Mouse (Mus musculus) heart, embryonic 10.5 days (tissue): ENCODE measurements around the gene Olfr1106. TPM values are rescaled to one million over a fixed set of nuclear protein-coding genes. Genes with fewer than 3 reads are reported as not detected.

Experiments used
- DNase-seq: peaks from one replicate; pipeline ENCODE4 v3.0.0-alpha.2; 2017; ENCODE audit warnings: low spot score
- H3K27ac ChIP-seq: fragments of 300-500 bp; sonication (generic); 2 replicates; pipeline ENCODE4 v1.5.1; 2016; ENCODE audit warnings: mild to moderate bottlenecking
- H3K27me3 ChIP-seq: fragments of 300-500 bp; sonication (generic); 2 replicates; pipeline ENCODE4 v1.6.1; 2016; ENCODE audit warnings: mild to moderate bottlenecking; ENCODE audit not compliant: poor library complexity, insufficient read depth, severe bottlenecking
- H3K36me3 ChIP-seq: fragments of 300-500 bp; sonication (generic); 2 replicates; pipeline ENCODE4 v1.6.1; 2016; ENCODE audit warnings: mild to moderate bottlenecking, moderate library complexity
- H3K4me1 ChIP-seq: fragments of 300-500 bp; sonication (generic); 2 replicates; pipeline ENCODE4 v1.6.1; 2016; ENCODE audit warnings: mild to moderate bottlenecking
- H3K4me3 ChIP-seq: fragments of 300-500 bp; sonication (generic); 2 replicates; pipeline ENCODE4 v1.5.1; 2016; ENCODE audit warnings: mild to moderate bottlenecking, moderate library complexity
- H3K9me3 ChIP-seq: fragments of 300-500 bp; sonication (generic); 2 replicates; pipeline ENCODE4 v1.6.1; 2016; ENCODE audit warnings: mild to moderate bottlenecking, moderate library complexity
- WGBS: fragments of 180-500 bp; shearing (Covaris S2); methylation state at CpG from one replicate; pipeline ENCODE4 v1.1.7; 2016; 5-methylcytosine and 5-hydroxymethylcytosine counted together
- polyA plus RNA-seq: library from polyadenylated mRNA; unstranded; fragments of >200 nt; fragmentation: Nextera tagmentation; extraction: Ambion mirVana; gene quantifications from 2 replicates; pipeline ENCODE4 v1.2.1, GENCODE M21; 2016

Gene Olfr1106
- not detected in 2 replicates for polyA plus RNA-seq

GRCm38 (mm10) chr2:87052173-87052572 lies at the start of gene Olfr1106:
TSS of gene Olfr1106 (minus strand) at chr2:87052273.
- no peaks in the 10 kb centered on the region for H3K27me3 ChIP-seq
- no peaks in the 10 kb centered on the region for H3K4me1 ChIP-seq
- no peaks in the 10 kb centered on the region for H3K9me3 ChIP-seq
- no peak for DNase-seq
- H3K4me3 ChIP-seq: no peak within 1 kb of the TSS
- no peaks in the 10 kb centered on the region for H3K36me3 ChIP-seq
- no peak within 1 kb of the TSS for H3K27ac ChIP-seq
- 73% methylated on average over 1 of the region's 1 CpGs for WGBS

DNA sequence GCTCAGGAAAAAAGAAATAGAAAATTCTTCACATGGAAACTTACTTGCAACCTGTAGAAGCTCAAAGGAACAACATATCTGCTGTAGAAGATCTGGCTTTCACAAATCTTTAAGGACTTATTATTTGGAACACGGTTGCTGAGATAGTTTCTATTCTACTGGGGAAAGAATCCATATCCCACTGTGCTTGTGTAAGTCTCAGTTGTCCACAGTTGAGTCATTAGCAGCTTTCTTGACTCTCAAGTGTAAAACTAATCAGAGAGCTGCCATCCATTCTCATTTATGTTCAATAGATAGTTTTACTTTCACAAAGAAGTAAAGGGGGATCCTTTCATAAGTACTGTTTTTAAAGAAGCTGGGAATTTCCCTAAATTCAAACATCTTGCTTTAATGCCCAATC lies 43.8 kb upstream of the Olfr1106 start, which contains the start of gene Olfr1109:
Gene Olfr1109, minus strand, starts transcription at position 101 of the 400 bp plus-strand sequence.
- 73% methylated on average over 1 of the region's 1 CpGs for WGBS

GRCm38 (mm10) chr2:87075717-87076116 lies 23.6 kb upstream of the Olfr1106 start, which contains the start of gene Olfr1107:
TSS of gene Olfr1107 (minus strand) at chr2:87075817.
- DNase-seq: no peak
- Histone ChIP-seq H3K4me3 (no peak within 1 kb of the TSS), H3K9me3 (no peaks in the 10 kb centered on the region), H3K27ac (no peak within 1 kb of the TSS), H3K36me3 (no peaks in the 10 kb centered on the region), H3K27me3 (no peaks in the 10 kb centered on the region), H3K4me1 (no peaks in the 10 kb centered on the region)
- 71% methylated on average over 1 of the region's 1 CpGs for WGBS

More for the DNA sequence above, 43.8 kb upstream of the Olfr1106 start, which contains the start of gene Olfr1109:
- H3K36me3 ChIP-seq: no peaks in the 10 kb centered on the region
- H3K4me3 ChIP-seq: no peak within 1 kb of the TSS
- no peaks in the 10 kb centered on the region for H3K9me3 ChIP-seq
- no peak within 1 kb of the TSS for H3K27ac ChIP-seq
- H3K4me1 ChIP-seq: no peaks in the 10 kb centered on the region
- no peaks in the 10 kb centered on the region for H3K27me3 ChIP-seq
- DNase-seq: no peak

GRCm38 (mm10) chr2:87036431-87036830 lies 15.6 kb downstream of the Olfr1106 start, which contains the start of gene Olfr1105:
TSS of gene Olfr1105 (minus strand) at chr2:87036531.
- Histone ChIP-seq H3K4me3 (no peak within 1 kb of the TSS), H3K36me3 (no peaks in the 10 kb centered on the region), H3K9me3 (no peaks in the 10 kb centered on the region), H3K27ac (no peak within 1 kb of the TSS), H3K27me3 (no peaks in the 10 kb centered on the region), H3K4me1 (no peaks in the 10 kb centered on the region)
- DNase-seq: no peak

- DNase-seq: no peak
- no peaks in the 10 kb centered on the region for H3K27me3 ChIP-seq
- no peaks in the 10 kb centered on the region for H3K4me1 ChIP-seq
- WGBS: 67% methylated on average over 1 of the region's 1 CpGs
- H3K4me3 ChIP-seq: no peak within 1 kb of the TSS
- no peaks in the 10 kb centered on the region for H3K9me3 ChIP-seq
- no peaks in the 10 kb centered on the region for H3K36me3 ChIP-seq
- H3K27ac ChIP-seq: no peak within 1 kb of the TSS
Observed at GRCm38 (mm10) chr2:87026980-87027379, 25.1 kb downstream of the Olfr1106 start, which contains the start of gene Olfr1104. TSS of gene Olfr1104 (minus strand) at chr2:87027080.

GRCm38 (mm10) chr2:86998098-86998497 lies 54.0 kb downstream of the Olfr1106 start, which contains the start of gene Olfr1102:
TSS of gene Olfr1102 (plus strand) at chr2:86998398.
- Histone ChIP-seq H3K4me3 (no peak within 1 kb of the TSS), H3K27ac (no peak within 1 kb of the TSS), H3K27me3 (no peaks in the 10 kb centered on the region), H3K9me3 (no peaks in the 10 kb centered on the region), H3K4me1 (no peaks in the 10 kb centered on the region), H3K36me3 (no peaks in the 10 kb centered on the region)
- DNase-seq: no peak

Other genes starting within 250 kb of the Olfr1106 start
- not detected in 2 replicates for gene Olfr141, start 242.3 kb downstream of the Olfr1106 start, polyA plus RNA-seq
- not detected in 2 replicates for gene Olfr1094, start 227.6 kb downstream of the Olfr1106 start, polyA plus RNA-seq
- not detected in 2 replicates for gene Olfr1095, start 200.6 kb downstream of the Olfr1106 start, polyA plus RNA-seq
- not detected in 2 replicates for gene Gm13723, start 177.5 kb downstream of the Olfr1106 start, polyA plus RNA-seq
- not detected in 2 replicates for gene Olfr1097, start 160.1 kb downstream of the Olfr1106 start, polyA plus RNA-seq
- not detected in 2 replicates for gene Olfr1098, start 127.7 kb downstream of the Olfr1106 start, polyA plus RNA-seq
- not detected in 2 replicates for gene Olfr1099, start 91.6 kb downstream of the Olfr1106 start, polyA plus RNA-seq
- gene Olfr1100, start 72.3 kb downstream of the Olfr1106 start, polyA plus RNA-seq: not detected in 2 replicates
- not detected in 2 replicates for gene Olfr1101, start 61.1 kb downstream of the Olfr1106 start, polyA plus RNA-seq
- not detected in 2 replicates for gene Olfr1102, start 53.9 kb downstream of the Olfr1106 start, polyA plus RNA-seq
- not detected in 2 replicates for gene Olfr1104, start 25.2 kb downstream of the Olfr1106 start, polyA plus RNA-seq
- gene Olfr1105, start 15.7 kb downstream of the Olfr1106 start, polyA plus RNA-seq: not detected in 2 replicates
- not detected in 2 replicates for gene Olfr1107, start 23.5 kb upstream of the Olfr1106 start, polyA plus RNA-seq
- gene Olfr1109, start 43.7 kb upstream of the Olfr1106 start, polyA plus RNA-seq: not detected in 2 replicates
- gene Olfr259, start 62.3 kb upstream of the Olfr1106 start, polyA plus RNA-seq: not detected in 2 replicates
- not detected in 2 replicates for gene Olfr1110, start 88.0 kb upstream of the Olfr1106 start, polyA plus RNA-seq
- not detected in 2 replicates for gene Olfr1111, start 100.4 kb upstream of the Olfr1106 start, polyA plus RNA-seq
- not detected in 2 replicates for gene Olfr1112, start 135.5 kb upstream of the Olfr1106 start, polyA plus RNA-seq
- gene Olfr1113, start 156.7 kb upstream of the Olfr1106 start, polyA plus RNA-seq: not detected in 2 replicates
- gene Olfr1115, start 195.7 kb upstream of the Olfr1106 start, polyA plus RNA-seq: not detected in 2 replicates
- not detected in 2 replicates for gene Olfr1116, start 215.3 kb upstream of the Olfr1106 start, polyA plus RNA-seq